Mouse (Mus musculus) G1E (cell line): Measurements from ENCODE around the gene Nav1.

Experiments
- CTCF ChIP-seq: IDR thresholded peaks from 2 replicates; pipeline ENCODE4 v1.5.1; 2012; ENCODE audit warnings: low read depth, low read length, inconsistent platforms, mixed read lengths
- GATA1 ChIP-seq: IDR thresholded peaks from 2 replicates; pipeline ENCODE4 v1.6.1; 2012; ENCODE audit warnings: borderline replicate concordance, low read length, inconsistent platforms, mixed read lengths
- GATA2 ChIP-seq: IDR thresholded peaks from 2 replicates; pipeline ENCODE4 v1.6.1; 2012; ENCODE audit warnings: low read depth, low read length, inconsistent platforms, borderline replicate concordance
- POLR2AphosphoS5 ChIP-seq: IDR thresholded peaks from 2 replicates; pipeline ENCODE4 v1.6.1; 2012; ENCODE audit warnings: low read depth, low read length, inconsistent platforms; ENCODE audit not compliant: insufficient replicate concordance

DNA sequence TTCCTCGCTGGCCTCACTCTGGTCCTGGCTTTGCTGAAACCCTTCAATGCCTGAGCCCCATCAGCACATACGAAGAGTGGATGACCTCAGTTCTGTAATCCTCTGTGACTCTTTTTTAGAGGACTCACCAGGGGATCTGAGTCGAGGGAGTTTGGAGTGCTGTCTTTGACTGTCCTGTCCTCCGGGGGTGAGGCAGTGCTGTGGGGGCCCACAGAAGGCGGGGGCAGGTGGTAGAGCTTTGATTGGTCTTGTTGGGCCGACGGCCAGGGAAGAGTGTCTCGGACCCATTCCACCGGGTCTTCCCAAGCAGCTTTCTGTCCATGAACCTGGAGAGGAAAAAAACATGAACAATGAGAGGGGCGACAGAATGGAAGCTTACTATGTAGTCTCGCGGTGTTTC is 163.6 kb downstream of the Nav1 start:
- TF ChIP-seq CTCF = no peak
- TF ChIP-seq POLR2AphosphoS5 = no peak
- TF ChIP-seq GATA1 = no peak
- TF ChIP-seq GATA2 = no peak
